In genomic region chr2:154551927-154552326, GRCm38 (mm10) we compare ENCODE assay signal across 8 mouse cellular contexts. TPM values are rescaled to one million over a fixed set of nuclear protein-coding genes. Genes with fewer than 3 reads are reported as not detected.
DNase-seq lines count a peak whose midpoint lies in the region; ATAC-seq and TF ChIP-seq lines count a peak whose summit lies in the region.

No protein-coding gene starts in this region.

- ATAC-seq in forebrain, embryonic 14.5 days = no peak; the same call in 1 of the 2 replicates
- peak; percentile 19; the same call in 1 of the 2 replicates for ATAC-seq in liver, embryonic 14.5 days (ENCODE audit: insufficient read depth)

- H3K4me2 ChIP-seq in forebrain, embryonic 14.5 days (ENCODE audit: low read length) = peak overlapping the region; percentile 37
- H3K4me2 ChIP-seq in liver, embryonic 14.5 days (ENCODE audit: low read depth) = peak overlapping the region; percentile 52

- H3K4me1 ChIP-seq in E14TG2a.4 (replicated peaks; ENCODE audit: low read depth, low read length) = peaks cover 65% of the 10 kb centered on the region
- peaks cover 22% of the 10 kb centered on the region for H3K4me1 ChIP-seq in forebrain, embryonic 14.5 days (ENCODE audit: control insufficient read depth, insufficient read depth, low read length)
- H3K4me1 ChIP-seq in liver, embryonic 14.5 days (replicated peaks; ENCODE audit: control insufficient read depth in 2 of 2, insufficient read depth in 2 of 2, low read length in 1 of 2) = peaks cover 2 to 3% of the 10 kb centered on the region in 2 experiments; a peak in 1 of 4 replicates

- peaks cover 55% of the 10 kb centered on the region for H3K27me3 ChIP-seq in E14TG2a.4 (ENCODE audit: insufficient read depth, low read length)
- no peaks in the 10 kb centered on the region for H3K27me3 ChIP-seq in forebrain, embryonic 14.5 days (replicated peaks; ENCODE audit: control insufficient read depth, insufficient read depth, low read length)
- peaks cover 27% of the 10 kb centered on the region for H3K27me3 ChIP-seq in liver, embryonic 14.5 days (ENCODE audit: control insufficient read depth, insufficient read depth, low read length)

- H3K9me3 ChIP-seq in E14TG2a.4 (ENCODE audit: low read length) = no peaks in the 10 kb centered on the region
- H3K9me3 ChIP-seq in forebrain, embryonic 14.5 days (replicated peaks; ENCODE audit: control insufficient read depth, low read length) = no peaks in the 10 kb centered on the region
- H3K9me3 ChIP-seq in liver, embryonic 14.5 days (ENCODE audit: control insufficient read depth, low read length) = no peaks in the 10 kb centered on the region

- no peak for TF ChIP-seq EP300 in liver, embryonic 14.5 days (IDR thresholded peaks at IDR 0.05; ENCODE audit: low read depth)

- H3K9ac ChIP-seq in forebrain, embryonic 14.5 days (ENCODE audit: low read length) = 0 out of 2 replicates have a peak overlapping the region, but pooled peaks have one; percentile 17
- H3K9ac ChIP-seq in liver, embryonic 14.5 days (replicated peaks) = no peak overlapping the region

- 40% methylated on average over 21 of the region's 21 CpGs for WGBS in forebrain, embryonic 14.5 days
- WGBS in liver, embryonic 14.5 days (ENCODE audit: insufficient replicate concordance) = 40% methylated on average over 21 of the region's 21 CpGs

- H3K27ac ChIP-seq in forebrain, embryonic 14.5 days (ENCODE audit: low read depth, low read length) = peak overlapping the region; percentile 60; the same call in 1 of the 2 replicates
- H3K27ac ChIP-seq in liver, embryonic 14.5 days = no peak overlapping the region

- H3K4me3 ChIP-seq in E14TG2a.4 (replicated peaks; ENCODE audit: low read length) = peak overlapping the region; percentile 74
- H3K4me3 ChIP-seq in forebrain, embryonic 14.5 days (ENCODE audit: low read depth, low read length) = no peak overlapping the region
- no peak overlapping the region for H3K4me3 ChIP-seq in liver, embryonic 14.5 days (ENCODE audit: insufficient read depth in 1 of 2, low read depth in 2 of 2, low read length in 2 of 2)

- H3K36me3 ChIP-seq in E14TG2a.4 (ENCODE audit: insufficient read depth, low read length) = peaks cover 37% of the 10 kb centered on the region
- no peaks in the 10 kb centered on the region for H3K36me3 ChIP-seq in forebrain, embryonic 14.5 days (ENCODE audit: control insufficient read depth, insufficient read depth, low read length)
- H3K36me3 ChIP-seq in liver, embryonic 14.5 days (replicated peaks; ENCODE audit: control insufficient read depth, insufficient read depth, low read depth) = no peaks in the 10 kb centered on the region

- TF ChIP-seq CTCF in E14TG2a.4 (conservative IDR thresholded peaks at IDR 0.05; ENCODE audit: low read length) = no peak
- TF ChIP-seq CTCF in liver, embryonic 14.5 days (IDR thresholded peaks at IDR 0.05; ENCODE audit: low read depth) = no peak

- DNase-seq in cerebellum, postnatal 10 days = peak; percentile 77 to 79
- no peak for DNase-seq in cerebellum, adult 9-10 months
- no peak for DNase-seq in forebrain, embryonic 14.5 days (ENCODE audit: low spot score)
- no peak for DNase-seq in liver, embryonic 14.5 days (ENCODE audit: low read depth in 3 of 3, low spot score in 3 of 3)
- DNase-seq in adrenal gland, adult 18-20 months (ENCODE audit: low spot score in 2 of 2) = no peak
- no peak for DNase-seq in left cerebral cortex, adult 11 months (ENCODE audit: low spot score)
- DNase-seq in thymus, postnatal 4 days = no peak

RNA-seq across cellular contexts. Expression of gene Actl10, which starts 0.4 kb away (rescaled TPM):
- polyA plus RNA-seq in forebrain, embryonic 14.5 days (2014; fragmentation: Nextera tagmentation; extraction: Ambion mirVana) = 0.15 and 0.19 TPM in 2 replicates
- polyA plus RNA-seq in liver, embryonic 14.5 days (2012; rRNA removed) = 0.05 TPM in 1 of 2 replicates, not detected in the other
- not detected in 2 replicates for polyA plus RNA-seq in liver, embryonic 14.5 days (2014; fragmentation: Nextera tagmentation; extraction: Ambion mirVana)
- total RNA-seq in adrenal gland, adult 18-20 months (2021) = under 1 TPM in 1 of 2 experiments, not detected in 1; 0.19 TPM

RNA-seq across cellular contexts. Expression of gene 1700003F12Rik, which starts 5.0 kb away (rescaled TPM):
- polyA plus RNA-seq in forebrain, embryonic 14.5 days (2014; fragmentation: Nextera tagmentation; extraction: Ambion mirVana) = 1.2 TPM in 2 replicates
- polyA plus RNA-seq in liver, embryonic 14.5 days (2012; rRNA removed) = 1.3 TPM in 2 replicates
- polyA plus RNA-seq in liver, embryonic 14.5 days (2014; fragmentation: Nextera tagmentation; extraction: Ambion mirVana) = 0.90 and 1.1 TPM in 2 replicates
- total RNA-seq in adrenal gland, adult 18-20 months (2021) = under 1 TPM in 1 of 2 experiments, not detected in 1; 0.46 TPM

RNA-seq across cellular contexts. Expression of gene Necab3, which starts 6.8 kb away (rescaled TPM):
- 19.8 and 23.6 TPM in 2 replicates for polyA plus RNA-seq in forebrain, embryonic 14.5 days (2014; fragmentation: Nextera tagmentation; extraction: Ambion mirVana)
- 0.80 and 1.7 TPM in 2 replicates for polyA plus RNA-seq in liver, embryonic 14.5 days (2012; rRNA removed)
- 0.87 and 0.96 TPM in 2 replicates for polyA plus RNA-seq in liver, embryonic 14.5 days (2014; fragmentation: Nextera tagmentation; extraction: Ambion mirVana)
- total RNA-seq in adrenal gland, adult 18-20 months (2021) = 1 to 10 TPM in 1 of 2 experiments, under 1 TPM in 1; 0.86 to 1.6 TPM

RNA-seq across cellular contexts. Expression of gene E2f1, which starts 17.8 kb away (rescaled TPM):
- 3.5 and 5.0 TPM in 2 replicates for polyA plus RNA-seq in forebrain, embryonic 14.5 days (2014; fragmentation: Nextera tagmentation; extraction: Ambion mirVana)
- 26.2 and 26.4 TPM in 2 replicates for polyA plus RNA-seq in liver, embryonic 14.5 days (2012; rRNA removed)
- polyA plus RNA-seq in liver, embryonic 14.5 days (2014; fragmentation: Nextera tagmentation; extraction: Ambion mirVana) = 6.0 and 7.6 TPM in 2 replicates
- total RNA-seq in adrenal gland, adult 18-20 months (2021) = 1 to 10 TPM; 7.5 to 8.9 TPM

RNA-seq across cellular contexts. Expression of gene Pxmp4, which starts 51.6 kb away (rescaled TPM):
- 14.8 and 15.2 TPM in 2 replicates for polyA plus RNA-seq in forebrain, embryonic 14.5 days (2014; fragmentation: Nextera tagmentation; extraction: Ambion mirVana)
- polyA plus RNA-seq in liver, embryonic 14.5 days (2012; rRNA removed) = 18.7 and 27.6 TPM in 2 replicates
- 30.2 and 35.4 TPM in 2 replicates for polyA plus RNA-seq in liver, embryonic 14.5 days (2014; fragmentation: Nextera tagmentation; extraction: Ambion mirVana)
- total RNA-seq in adrenal gland, adult 18-20 months (2021) = 10 to 100 TPM; 30.1 to 33.9 TPM

Comparison
In these comparisons a context has a peak if more than half of its experiments do, and no peak if none do; other contexts are left out.
1. DNase-seq: peak in cerebellum, postnatal 10 days (2 of 2); none in cerebellum, adult 9-10 months (single experiment), forebrain, embryonic 14.5 days (single experiment), liver, embryonic 14.5 days (0 of 3), adrenal gland, adult 18-20 months (0 of 2), left cerebral cortex, adult 11 months (single experiment) and thymus, postnatal 4 days (single experiment).